30 mouse cellular contexts compared by ENCODE assay signal in the genomic region with DNA sequence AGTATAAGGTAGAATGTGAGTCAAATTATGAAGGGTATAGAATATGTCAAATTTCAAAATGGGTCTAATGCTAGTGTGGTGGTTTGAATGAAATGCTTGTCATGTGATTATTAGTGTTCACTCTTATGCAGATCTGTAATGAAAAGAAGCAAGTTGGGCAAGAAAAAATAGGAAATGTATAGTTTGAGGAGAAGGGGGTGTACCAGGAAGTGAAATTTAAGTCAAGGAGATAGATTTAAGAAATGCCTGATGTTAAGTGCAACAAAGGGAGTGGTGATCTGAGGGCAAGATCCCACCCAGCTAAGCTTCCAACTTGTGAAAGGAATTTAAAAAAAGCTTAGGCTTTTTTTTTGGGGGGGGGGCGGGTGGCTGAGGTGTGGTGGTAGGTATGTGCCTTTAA.
"Had no signal": no experiment of that assay in that cellular context is flagged by ENCODE, and none has a peak within 500 bp of the region (broad histone marks: within the 10 kb centered on the region; RNA-seq: fewer than 3 reads in every experiment).

No protein-coding gene starts in this region.

- H3K4me1 ChIP-seq: limb, embryonic 10.5 days; limb, embryonic 12.5 days; limb, embryonic 13.5 days; limb, embryonic 15.5 days; liver, embryonic 12.5 days; liver, embryonic 13.5 days; liver, embryonic 15.5 days; lung, embryonic 15.5 days; midbrain, embryonic 10.5 days; midbrain, embryonic 12.5 days; midbrain, embryonic 13.5 days; midbrain, embryonic 15.5 days; neural tube, embryonic 12.5 days had no signal

- H3K27ac ChIP-seq: limb, embryonic 10.5 days; limb, embryonic 12.5 days; limb, embryonic 13.5 days; limb, embryonic 15.5 days; liver, embryonic 12.5 days; liver, embryonic 13.5 days; liver, embryonic 14.5 days; liver, embryonic 15.5 days; lung, embryonic 15.5 days; macrophage; midbrain, embryonic 10.5 days; midbrain, embryonic 12.5 days; midbrain, embryonic 13.5 days; midbrain, embryonic 15.5 days; neural tube, embryonic 12.5 days had no signal

- ATAC-seq: liver, embryonic 12.5 days; liver, postnatal 0 days; lung, postnatal 0 days; midbrain, embryonic 13.5 days; midbrain, embryonic 15.5 days; midbrain, embryonic 16.5 days had no signal

- H3K4me3 ChIP-seq: limb, embryonic 10.5 days; limb, embryonic 12.5 days; limb, embryonic 13.5 days; limb, embryonic 15.5 days; liver, embryonic 12.5 days; liver, embryonic 13.5 days; liver, embryonic 15.5 days; lung, embryonic 15.5 days; megakaryocyte, embryonic 14.5 days; midbrain, embryonic 10.5 days; midbrain, embryonic 12.5 days; midbrain, embryonic 13.5 days; midbrain, embryonic 15.5 days; myocyte; neural tube, embryonic 12.5 days had no signal

- DNase-seq: left cerebral cortex, postnatal 4 days; liver; liver, embryonic 13.5 days; liver, postnatal 0 days; lung, adult 18-20 months; lung, adult 2 months; lung, embryonic 14.5 days; lung, postnatal 10 days; lung, postnatal 14 days; lung, postnatal 36 days; lung, postnatal 4 days; midbrain, embryonic 14.5 days had no signal
